Mouse (Mus musculus) midbrain, embryonic 11.5 days (tissue): ENCODE results near the gene Snip1. TPM values are rescaled to one million over a fixed set of nuclear protein-coding genes. Genes with fewer than 3 reads are reported as not detected.

Experiments
- ATAC-seq: fragments of 200-750 bp; cut with Nextera tagmentation; 2 replicates; pipeline ENCODE4 v1.8.0; 2017; ENCODE audit warnings: moderate TSS enrichment, moderate library complexity; ENCODE audit not compliant: low FRiP score
- DNase-seq: peaks from one replicate; pipeline ENCODE4 v3.0.0; 2015; ENCODE audit warnings: low spot score; ENCODE audit errors: missing footprints
- H3K27ac ChIP-seq: fragments of 300-500 bp; sonication (generic); 2 replicates; pipeline ENCODE4 v1.5.1; 2014; ENCODE audit warnings: low read depth, low read length
- H3K27me3 ChIP-seq: fragments of 300-500 bp; sonication (generic); 2 replicates; pipeline ENCODE4 v1.6.1; 2014; ENCODE audit warnings: mild to moderate bottlenecking, low read length, moderate library complexity, mixed read lengths; ENCODE audit not compliant: control insufficient read depth, insufficient read depth
- H3K36me3 ChIP-seq: fragments of 300-500 bp; sonication (generic); 2 replicates; pipeline ENCODE4 v1.6.1; 2014; ENCODE audit warnings: mild to moderate bottlenecking, low read length, moderate library complexity, mixed read lengths; ENCODE audit not compliant: control insufficient read depth, insufficient read depth
- H3K4me1 ChIP-seq: fragments of 300-500 bp; sonication (generic); 2 replicates; pipeline ENCODE4 v1.6.1; 2014; ENCODE audit warnings: low read length; ENCODE audit not compliant: control insufficient read depth, insufficient read depth
- H3K4me2 ChIP-seq: fragments of 300-500 bp; sonication (generic); 2 replicates; pipeline ENCODE4 v1.6.1; 2014; ENCODE audit warnings: mild to moderate bottlenecking, moderate library complexity
- H3K4me3 ChIP-seq: fragments of 300-500 bp; sonication (generic); 2 replicates; pipeline ENCODE4 v1.5.1; 2014; ENCODE audit warnings: low read depth, low read length
- H3K9ac ChIP-seq: fragments of 300-500 bp; sonication (generic); 2 replicates; pipeline ENCODE4 v1.6.1; 2014; ENCODE audit warnings: low read length
- H3K9me3 ChIP-seq: fragments of 300-500 bp; sonication (generic); 2 replicates; pipeline ENCODE4 v1.6.1; 2016; ENCODE audit warnings: low read length; ENCODE audit not compliant: control insufficient read depth
- WGBS: fragments of 180-500 bp; shearing (Covaris S2); extraction: QIAGEN DNeasy Blood & Tissue Kit; methylation state at CpG from one replicate; pipeline ENCODE4 v1.1.7; 2014; 5-methylcytosine and 5-hydroxymethylcytosine counted together
- polyA plus RNA-seq: library from polyadenylated mRNA; unstranded; fragments of >200 nt; fragmentation: Nextera tagmentation; extraction: Ambion mirVana; gene quantifications from 2 replicates; pipeline ENCODE4 v1.2.1, GENCODE M21; 2014

Gene Snip1
- polyA plus RNA-seq, 1 experiment from 2014 or later, result 41.0 TPM

GRCm38 (mm10) chr4:125085346-125085841 is 18.9 kb downstream of the Snip1 start:
- no peaks in the 10 kb centered on the region for H3K27me3 ChIP-seq
- H3K4me3 ChIP-seq, result peak overlapping the region; percentile 90
- H3K27ac ChIP-seq, result peak overlapping the region; percentile 93
- ATAC-seq (peak; percentile 94), DNase-seq (no peak)
- H3K9ac ChIP-seq, result peak overlapping the region; percentile 95
- no peaks in the 10 kb centered on the region for H3K9me3 ChIP-seq
- peak overlapping the region; percentile 81 for H3K4me2 ChIP-seq
- under 1% methylated on average over 45 of the region's 45 CpGs for WGBS
- peaks cover 16% of the 10 kb centered on the region for H3K4me1 ChIP-seq
- peaks cover 8% of the 10 kb centered on the region for H3K36me3 ChIP-seq

GRCm38 (mm10) chr4:125093031-125093430 is 26.6 kb downstream of the Snip1 start:
- no peaks in the 10 kb centered on the region for H3K9me3 ChIP-seq
- peaks cover 11% of the 10 kb centered on the region; the same call in 1 of the 2 replicates for H3K36me3 ChIP-seq
- ATAC-seq, result no peak
- no peak overlapping the region for H3K4me3 ChIP-seq
- no peaks in the 10 kb centered on the region for H3K4me1 ChIP-seq
- WGBS, result 86% methylated on average over 5 of the region's 5 CpGs
- no peaks in the 10 kb centered on the region for H3K27me3 ChIP-seq
- no peak overlapping the region for H3K27ac ChIP-seq
- H3K9ac ChIP-seq, result no peak overlapping the region
- H3K4me2 ChIP-seq, result no peak overlapping the region
- no peak for DNase-seq

GRCm38 (mm10) chr4:125096066-125096465 is 29.6 kb downstream of the Snip1 start:
- H3K27ac ChIP-seq, result no peak overlapping the region
- no peaks in the 10 kb centered on the region; the same call in 1 of the 2 replicates for H3K36me3 ChIP-seq
- 92% methylated on average over 5 of the region's 5 CpGs for WGBS

GRCm38 (mm10) chr4:125097412-125097811 is 30.9 kb downstream of the Snip1 start:
- H3K36me3 ChIP-seq, result no peaks in the 10 kb centered on the region
- DNase-seq (no peak), ATAC-seq (no peak)
- no peak overlapping the region for H3K27ac ChIP-seq
- H3K9me3 ChIP-seq, result no peaks in the 10 kb centered on the region
- no peaks in the 10 kb centered on the region for H3K4me1 ChIP-seq
- H3K4me2 ChIP-seq, result no peak overlapping the region
- H3K4me3 ChIP-seq, result no peak overlapping the region
- H3K27me3 ChIP-seq, result no peaks in the 10 kb centered on the region
- no peak overlapping the region for H3K9ac ChIP-seq
- WGBS, result 90% methylated on average over 4 of the region's 4 CpGs

More at GRCm38 (mm10) chr4:125096066-125096465, 29.6 kb downstream of the Snip1 start:
- Histone ChIP-seq H3K27me3 (no peaks in the 10 kb centered on the region), H3K9me3 (no peaks in the 10 kb centered on the region), H3K4me1 (no peaks in the 10 kb centered on the region), H3K9ac (no peak overlapping the region), H3K4me3 (no peak overlapping the region), H3K4me2 (no peak overlapping the region)
- DNase-seq (no peak), ATAC-seq (no peak)

- no peaks in the 10 kb centered on the region for H3K4me1 ChIP-seq
- H3K9ac ChIP-seq, result no peak overlapping the region
- no peak overlapping the region for H3K4me2 ChIP-seq
- H3K27me3 ChIP-seq, result no peaks in the 10 kb centered on the region
- DNase-seq (peak; percentile 99), ATAC-seq (peak; percentile 61; the same call in 1 of the 2 replicates)
- H3K27ac ChIP-seq, result no peak overlapping the region
- H3K4me3 ChIP-seq, result no peak overlapping the region
- peaks cover 5% of the 10 kb centered on the region; the same call in 1 of the 2 replicates for H3K36me3 ChIP-seq
- no peaks in the 10 kb centered on the region for H3K9me3 ChIP-seq
- WGBS, result 12% methylated on average over 8 of the region's 8 CpGs
These were observed 33.0 kb downstream of the Snip1 start for GRCm38 (mm10) chr4:125099458-125099857.

GRCm38 (mm10) chr4:125101334-125101733 is 34.9 kb downstream of the Snip1 start:
- H3K4me1 ChIP-seq, result no peaks in the 10 kb centered on the region
- H3K36me3 ChIP-seq, result peaks cover 5% of the 10 kb centered on the region; the same call in 1 of the 2 replicates
- DNase-seq (no peak), ATAC-seq (no peak)
- no peaks in the 10 kb centered on the region for H3K27me3 ChIP-seq
- H3K4me2 ChIP-seq, result no peak overlapping the region
- H3K4me3 ChIP-seq, result no peak overlapping the region
- H3K27ac ChIP-seq, result no peak overlapping the region
- H3K9me3 ChIP-seq, result no peaks in the 10 kb centered on the region
- 74% methylated on average over 13 of the region's 13 CpGs for WGBS
- H3K9ac ChIP-seq, result no peak overlapping the region

- DNase-seq, result no peak
- 97% methylated on average over 9 of the region's 9 CpGs for WGBS
- Histone ChIP-seq H3K27ac (no peak overlapping the region), H3K9ac (no peak overlapping the region), H3K9me3 (no peaks in the 10 kb centered on the region), H3K4me2 (no peak overlapping the region), H3K4me1 (no peaks in the 10 kb centered on the region), H3K4me3 (no peak overlapping the region), H3K27me3 (no peaks in the 10 kb centered on the region), H3K36me3 (peaks cover 7% of the 10 kb centered on the region; the same call in 1 of the 2 replicates)
- ATAC-seq, result no peak
These were observed 38.9 kb downstream of the Snip1 start for GRCm38 (mm10) chr4:125105354-125105753.

- ATAC-seq (peak; percentile 72), DNase-seq (peak; percentile 96)
- Histone ChIP-seq H3K27ac (no peak overlapping the region), H3K4me1 (0 out of 2 replicates have a peak, but pooled peaks cover 3% of the 10 kb centered on the region), H3K9me3 (no peaks in the 10 kb centered on the region), H3K9ac (0 out of 2 replicates have a peak overlapping the region, but pooled peaks have one; percentile 12), H3K4me2 (no peak overlapping the region), H3K36me3 (0 out of 2 replicates have a peak, but pooled peaks cover 4% of the 10 kb centered on the region), H3K4me3 (no peak overlapping the region), H3K27me3 (no peaks in the 10 kb centered on the region)
- WGBS, result 15% methylated on average over 6 of the region's 6 CpGs
These were observed 48.2 kb downstream of the Snip1 start for GRCm38 (mm10) chr4:125114638-125115037.

- Histone ChIP-seq H3K4me2 (no peak overlapping the region), H3K4me1 (0 out of 2 replicates have a peak, but pooled peaks cover 3% of the 10 kb centered on the region), H3K4me3 (no peak overlapping the region), H3K27me3 (no peaks in the 10 kb centered on the region), H3K9me3 (no peaks in the 10 kb centered on the region), H3K9ac (0 out of 2 replicates have a peak overlapping the region, but pooled peaks have one; percentile 12), H3K36me3 (0 out of 2 replicates have a peak, but pooled peaks cover 4% of the 10 kb centered on the region), H3K27ac (no peak overlapping the region)
- no peak for DNase-seq
- no peak; the same call in 1 of the 2 replicates for ATAC-seq
- WGBS, result 75% methylated on average over 4 of the region's 4 CpGs
These were observed 48.6 kb downstream of the Snip1 start for GRCm38 (mm10) chr4:125115081-125115480.
